Mouse (Mus musculus) kidney, postnatal 14 days (tissue): Measurements from ENCODE around the gene Liph.
"Not testable (repeated sequence)": the region's sequence is repeated elsewhere in the genome, so short reads cannot be mapped to it uniquely, and the experiment has no call there.

Experiments used
- DNase-seq: peaks from one replicate; pipeline ENCODE4 v3.0.0; 2022; ENCODE audit warnings: mixed read lengths

Liph gene

GRCm38 (mm10) chr16:21971446-21971845 is 24.0 kb downstream of the Liph start:
- DNase-seq: no peak

GRCm38 (mm10) chr16:21970536-21970935 is 24.9 kb downstream of the Liph start:
- DNase-seq: no peak

- DNase-seq: no peak
These were observed 25.6 kb downstream of the Liph start for GRCm38 (mm10) chr16:21969874-21970273.

- DNase-seq: no peak
These were observed 29.9 kb downstream of the Liph start for GRCm38 (mm10) chr16:21965576-21965975.

GRCm38 (mm10) chr16:21955591-21955990 is 39.9 kb downstream of the Liph start:
- no peak for DNase-seq

- DNase-seq: peak; percentile 94
These were observed 48.4 kb downstream of the Liph start, which contains the start of gene Tmem41a for GRCm38 (mm10) chr16:21946761-21947715. Gene Tmem41a (minus strand): TSS chr16:21947552.

GRCm38 (mm10) chr16:21928471-21928870 is 67.0 kb downstream of the Liph start:
- DNase-seq: no peak

DNA sequence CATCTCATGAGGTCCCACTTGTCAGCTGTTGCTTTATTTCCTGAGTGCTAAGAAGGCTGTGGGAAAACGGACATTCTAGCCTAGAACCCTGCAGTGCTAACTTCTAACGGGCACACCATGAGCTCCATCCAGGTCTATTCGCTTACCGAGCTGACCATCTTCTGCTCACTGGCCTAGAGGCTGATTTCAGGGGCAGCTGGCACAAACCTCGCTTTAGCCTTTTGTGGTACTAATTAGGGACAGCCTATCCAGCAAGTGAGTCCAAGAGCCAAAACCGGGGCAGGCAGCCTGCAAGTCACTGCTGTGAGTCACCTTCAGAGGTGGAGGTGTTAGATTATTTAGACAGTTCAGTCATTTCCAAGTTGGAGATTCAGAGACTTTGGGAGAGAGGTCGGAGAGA is 78.8 kb downstream of the Liph start:
- no peak for DNase-seq

- no peak for DNase-seq
These were observed 82.1 kb downstream of the Liph start for GRCm38 (mm10) chr16:21913347-21913746.

- not testable (repeated sequence) for DNase-seq
These were observed 86.6 kb downstream of the Liph start for GRCm38 (mm10) chr16:21908906-21909305.

DNA sequence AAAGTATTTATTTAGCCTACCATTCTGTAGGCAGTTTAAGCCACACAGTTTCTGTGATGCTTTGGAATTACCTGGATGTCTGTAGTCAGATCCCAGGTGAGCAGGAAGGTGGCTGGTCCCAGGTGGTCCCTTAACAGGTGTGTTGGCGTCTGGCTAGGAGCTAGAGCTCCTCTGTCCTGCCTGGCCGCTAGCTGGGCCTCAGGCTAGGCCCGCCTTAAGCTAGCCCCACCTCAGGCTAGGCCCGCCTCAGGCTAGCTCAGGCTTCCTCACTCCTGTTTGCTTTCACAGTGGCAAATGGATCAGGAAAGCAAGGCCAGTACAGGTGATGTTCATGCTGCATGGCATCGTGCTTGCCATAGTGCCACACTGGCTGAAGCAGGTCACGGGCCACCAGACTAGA is 88.6 kb downstream of the Liph start:
- no peak for DNase-seq

DNA sequence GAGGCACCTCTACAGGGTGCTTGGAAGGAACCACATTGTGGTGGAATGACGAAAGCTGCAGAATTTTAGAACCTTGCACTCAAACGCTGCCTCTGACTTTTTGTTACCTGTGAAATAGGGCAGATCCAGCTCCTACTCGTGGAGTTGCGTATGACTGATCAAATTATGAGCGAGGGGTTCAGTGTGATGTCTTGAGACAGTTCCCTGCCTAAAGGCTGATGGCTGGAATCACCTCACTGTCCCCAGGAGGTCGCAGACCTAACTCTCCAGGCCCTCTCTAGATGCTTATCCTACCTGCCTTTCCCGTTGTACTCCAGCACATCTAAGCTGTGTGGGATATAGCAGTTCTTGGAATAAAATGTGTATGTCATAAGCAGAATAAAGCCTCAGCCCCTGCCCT is 89.5 kb downstream of the Liph start:
- DNase-seq: no peak

- no peak for DNase-seq
These were observed 90.8 kb downstream of the Liph start for GRCm38 (mm10) chr16:21904636-21905035.
